Mouse (Mus musculus) liver, postnatal 0 days (tissue): ENCODE measurements at regions not wholly inside any gene's neighbourhood (a gene's known extent, or its start where the extent isn't known, plus 50 kb on each side); places are given as distances from the start of the nearest gene placed in this dataset.

Experiments used
- ATAC-seq: fragments of 200-750 bp; cut with Nextera tagmentation; 2 replicates; pipeline ENCODE4 v1.8.0; 2017; ENCODE audit warnings: mild to moderate bottlenecking, moderate library complexity
- DNase-seq: peaks from one replicate; pipeline ENCODE4 v3.0.0-alpha.2; 2016
- H3K27ac ChIP-seq: fragments of 300-500 bp; sonication (generic); 2 replicates; pipeline ENCODE4 v1.5.1; 2014; ENCODE audit warnings: antibody characterized with exemption, moderate library complexity, mild to moderate bottlenecking, low read depth
- H3K27me3 ChIP-seq: fragments of 300-500 bp; sonication (generic); 2 replicates; pipeline ENCODE4 v1.6.1; 2014; ENCODE audit warnings: low read length, control low read depth, mixed read lengths; ENCODE audit not compliant: insufficient read depth
- H3K36me3 ChIP-seq: fragments of 300-500 bp; sonication (generic); replicated peaks from 2 replicates; pipeline ENCODE4 v1.6.1; 2014; ENCODE audit warnings: mild to moderate bottlenecking, control low read depth, low read length, moderate library complexity, mixed read lengths; ENCODE audit not compliant: insufficient read depth
- H3K4me1 ChIP-seq: fragments of 300-500 bp; sonication (generic); 2 replicates; pipeline ENCODE4 v1.6.1; 2014; ENCODE audit warnings: antibody characterized with exemption, mild to moderate bottlenecking, control low read depth; ENCODE audit not compliant: insufficient read depth
- H3K4me2 ChIP-seq: fragments of 300-500 bp; sonication (generic); 2 replicates; pipeline ENCODE4 v1.6.1; 2014; ENCODE audit warnings: low read depth, mild to moderate bottlenecking, low read length, moderate library complexity, mixed read lengths
- H3K4me3 ChIP-seq: fragments of 300-500 bp; sonication (generic); 2 replicates; pipeline ENCODE4 v1.5.1; 2014; ENCODE audit warnings: low read depth, low read length
- H3K9ac ChIP-seq: fragments of 300-500 bp; sonication (generic); replicated peaks from 2 replicates; pipeline ENCODE4 v1.6.1; 2014; ENCODE audit warnings: mild to moderate bottlenecking, moderate library complexity
- H3K9me3 ChIP-seq: fragments of 300-500 bp; sonication (generic); 2 replicates; pipeline ENCODE4 v1.6.1; 2016; ENCODE audit warnings: mild to moderate bottlenecking, control low read depth, low read length, mixed read lengths
- CTCF ChIP-seq: sonication (generic); IDR thresholded peaks from 2 replicates; pipeline ENCODE4 v1.5.1; 2016; ENCODE audit warnings: antibody characterized with exemption, low read depth
- EP300 ChIP-seq: IDR thresholded peaks from 2 replicates; pipeline ENCODE4 v1.6.1; 2016; ENCODE audit warnings: antibody characterized with exemption, low read depth, mild to moderate bottlenecking
- WGBS: fragments of 180-500 bp; shearing (Covaris S2); extraction: QIAGEN DNeasy Blood & Tissue Kit; methylation state at CpG from one replicate; pipeline ENCODE4 v1.1.7; 2014; ENCODE audit not compliant: insufficient replicate concordance; 5-methylcytosine and 5-hydroxymethylcytosine counted together

- ATAC-seq (no peak), DNase-seq (no peak)
- 73% methylated on average over 2 of the region's 2 CpGs for WGBS
- Histone ChIP-seq H3K4me3 (no peak overlapping the region), H3K27me3 (no peaks in the 10 kb centered on the region), H3K4me2 (no peak overlapping the region), H3K36me3 (no peaks in the 10 kb centered on the region), H3K9ac (no peak overlapping the region), H3K4me1 (no peaks in the 10 kb centered on the region), H3K27ac (no peak overlapping the region), H3K9me3 (no peaks in the 10 kb centered on the region)
- TF ChIP-seq EP300 (no peak), CTCF (no peak)
Measured at GRCm38 (mm10) chr4:34105251-34105650, 55.3 kb upstream of the Spaca1 start.

GRCm38 (mm10) chr4:34114323-34114722 is 64.3 kb upstream of the Spaca1 start:
- Histone ChIP-seq H3K27ac (no peak overlapping the region), H3K36me3 (no peaks in the 10 kb centered on the region), H3K27me3 (no peaks in the 10 kb centered on the region), H3K4me1 (no peaks in the 10 kb centered on the region), H3K4me3 (no peak overlapping the region), H3K4me2 (no peak overlapping the region), H3K9ac (no peak overlapping the region), H3K9me3 (no peaks in the 10 kb centered on the region)
- ATAC-seq, result no peak
- no peak for DNase-seq
- no peak for TF ChIP-seq EP300
- TF ChIP-seq CTCF, result no peak
- 57% methylated on average over 6 of the region's 6 CpGs for WGBS

GRCm38 (mm10) chr4:34117086-34117485 is 67.1 kb upstream of the Spaca1 start:
- DNase-seq (no peak), ATAC-seq (no peak)
- 73% methylated on average over 1 of the region's 1 CpGs for WGBS

GRCm38 (mm10) chr4:34122959-34123520 is 73.0 kb upstream of the Spaca1 start:
- ATAC-seq, result no peak
- Histone ChIP-seq H3K9me3 (no peaks in the 10 kb centered on the region), H3K4me3 (no peak overlapping the region), H3K27me3 (no peaks in the 10 kb centered on the region), H3K4me1 (no peaks in the 10 kb centered on the region), H3K27ac (no peak overlapping the region), H3K9ac (no peak overlapping the region), H3K36me3 (no peaks in the 10 kb centered on the region), H3K4me2 (no peak overlapping the region)
- WGBS, result 58% methylated on average over 9 of the region's 9 CpGs
- DNase-seq, result no peak
- TF ChIP-seq EP300 (no peak), CTCF (no peak)

More at GRCm38 (mm10) chr4:34117086-34117485, 67.1 kb upstream of the Spaca1 start:
- TF ChIP-seq CTCF (no peak), EP300 (no peak)
- no peaks in the 10 kb centered on the region for H3K36me3 ChIP-seq
- no peak overlapping the region for H3K4me3 ChIP-seq
- H3K27me3 ChIP-seq, result no peaks in the 10 kb centered on the region
- no peak overlapping the region for H3K9ac ChIP-seq
- H3K4me2 ChIP-seq, result no peak overlapping the region
- no peaks in the 10 kb centered on the region for H3K4me1 ChIP-seq
- H3K27ac ChIP-seq, result no peak overlapping the region
- no peaks in the 10 kb centered on the region for H3K9me3 ChIP-seq

GRCm38 (mm10) chr4:34128224-34128623 is 78.2 kb upstream of the Spaca1 start:
- H3K4me2 ChIP-seq, result no peak overlapping the region
- no peak overlapping the region for H3K9ac ChIP-seq
- H3K36me3 ChIP-seq, result no peaks in the 10 kb centered on the region
- H3K27me3 ChIP-seq, result no peaks in the 10 kb centered on the region
- no peaks in the 10 kb centered on the region for H3K9me3 ChIP-seq
- H3K27ac ChIP-seq, result no peak overlapping the region
- H3K4me3 ChIP-seq, result no peak overlapping the region
- ATAC-seq, result no peak
- 73% methylated on average over 4 of the region's 4 CpGs for WGBS
- TF ChIP-seq EP300, result no peak
- TF ChIP-seq CTCF, result no peak
- no peak for DNase-seq
- H3K4me1 ChIP-seq, result no peaks in the 10 kb centered on the region

GRCm38 (mm10) chr4:34146133-34146867 is 96.3 kb upstream of the Spaca1 start:
- no peak overlapping the region for H3K4me3 ChIP-seq
- no peak for TF ChIP-seq CTCF
- no peak for TF ChIP-seq EP300
- DNase-seq, result no peak
- no peaks in the 10 kb centered on the region for H3K27me3 ChIP-seq
- no peaks in the 10 kb centered on the region for H3K9me3 ChIP-seq
- WGBS, result 85% methylated on average over 2 of the region's 2 CpGs
- H3K27ac ChIP-seq, result no peak overlapping the region
- H3K36me3 ChIP-seq, result no peaks in the 10 kb centered on the region
- H3K9ac ChIP-seq, result no peak overlapping the region
- H3K4me1 ChIP-seq, result no peaks in the 10 kb centered on the region
- ATAC-seq, result no peak
- no peak overlapping the region for H3K4me2 ChIP-seq
